Mouse (Mus musculus) retina, postnatal 7 days (tissue): ENCODE results near the gene Olfr693.
"Not testable (repeated sequence)": the region's sequence is repeated elsewhere in the genome, so short reads cannot be mapped to it uniquely, and the experiment has no call there.

ENCODE experiments used
- DNase-seq: peaks from one replicate; pipeline ENCODE4 v3.0.0-alpha.2; 2012; ENCODE audit warnings: low read depth, low spot score

Olfr693 gene

DNA sequence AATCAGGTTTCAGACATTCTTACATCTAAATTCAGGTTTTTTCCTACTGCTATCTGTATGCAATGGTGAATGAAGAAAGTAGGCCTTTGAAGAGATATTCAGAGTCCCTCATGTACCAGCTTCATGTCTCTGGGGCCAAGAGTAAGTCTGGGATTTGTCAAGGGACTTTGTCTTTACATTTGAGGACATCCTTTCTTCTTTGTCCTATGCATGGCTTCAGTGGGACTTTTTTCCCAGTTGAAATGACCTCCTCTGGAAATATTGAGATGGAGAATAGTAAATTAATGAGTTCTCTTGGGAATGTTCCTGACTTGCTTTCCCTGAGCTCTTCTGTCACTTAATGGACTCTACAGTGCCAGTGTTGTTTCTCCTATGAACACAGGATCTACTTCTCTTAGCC, at the start of gene Olfr693:
TSS of gene Olfr693 (minus strand) at position 101 of the 400 bp plus-strand sequence.
- DNase-seq, result no peak

DNA sequence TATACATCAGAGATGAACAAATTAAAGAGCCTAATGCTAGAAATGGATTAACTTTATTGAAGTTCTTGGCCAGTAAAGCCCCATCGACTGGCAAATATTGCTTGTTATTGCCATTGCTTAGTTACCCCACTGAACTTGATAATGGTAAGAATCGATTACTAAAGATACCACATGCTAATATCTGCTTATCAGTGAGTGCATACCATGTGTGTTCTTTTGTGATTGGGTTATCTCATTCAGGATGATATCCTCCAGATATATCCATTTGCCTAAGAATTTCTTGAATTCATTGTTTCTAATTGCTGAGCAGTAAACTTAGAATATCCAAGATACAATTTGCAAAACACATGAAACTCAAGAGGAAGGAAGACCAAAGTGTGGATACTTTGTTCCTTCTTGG, 45.3 kb upstream of the Olfr693 start:
- DNase-seq, result not testable (repeated sequence)

DNA sequence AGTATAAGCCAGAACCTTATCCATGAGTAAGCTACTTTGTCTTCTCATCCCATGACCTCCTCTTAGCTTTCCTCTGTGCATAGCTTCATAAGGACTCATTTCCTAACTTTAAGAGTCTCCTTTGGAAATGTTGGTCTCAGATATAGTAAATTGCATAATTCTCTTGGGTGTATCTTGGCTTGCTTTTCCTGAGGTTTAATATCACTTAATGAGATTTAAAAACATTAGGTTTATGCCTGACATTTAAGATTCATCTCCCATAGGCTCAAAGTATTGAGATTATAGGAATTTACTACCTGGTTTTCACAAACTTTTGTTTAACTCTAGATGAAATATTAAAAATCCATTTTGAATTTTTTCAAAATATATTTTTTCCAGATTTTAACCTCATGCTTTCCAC, 35.9 kb upstream of the Olfr693 start, which contains the start of gene Olfr695:
TSS of gene Olfr695 (minus strand) at position 101 of the 400 bp plus-strand sequence.
- no peak for DNase-seq

DNA sequence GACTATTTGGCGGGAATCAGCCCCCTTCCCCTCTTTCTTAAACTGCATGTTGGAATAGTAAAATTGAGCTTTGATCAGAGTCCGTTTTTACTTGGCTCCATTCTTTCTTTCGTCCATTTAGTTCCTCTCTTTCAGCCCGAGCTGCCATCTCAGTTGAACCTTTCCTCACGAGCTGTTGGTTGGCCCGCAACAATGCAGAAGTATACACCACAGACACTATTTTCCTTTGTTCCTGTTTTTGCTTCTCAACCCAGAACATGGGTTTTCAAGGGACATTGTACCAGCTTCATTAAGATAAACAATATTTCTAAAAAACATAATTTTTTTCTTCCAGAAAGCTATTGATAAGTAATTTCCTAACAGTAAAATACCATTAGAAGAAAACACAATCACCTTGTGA, 31.1 kb upstream of the Olfr693 start:
- no peak for DNase-seq

DNA sequence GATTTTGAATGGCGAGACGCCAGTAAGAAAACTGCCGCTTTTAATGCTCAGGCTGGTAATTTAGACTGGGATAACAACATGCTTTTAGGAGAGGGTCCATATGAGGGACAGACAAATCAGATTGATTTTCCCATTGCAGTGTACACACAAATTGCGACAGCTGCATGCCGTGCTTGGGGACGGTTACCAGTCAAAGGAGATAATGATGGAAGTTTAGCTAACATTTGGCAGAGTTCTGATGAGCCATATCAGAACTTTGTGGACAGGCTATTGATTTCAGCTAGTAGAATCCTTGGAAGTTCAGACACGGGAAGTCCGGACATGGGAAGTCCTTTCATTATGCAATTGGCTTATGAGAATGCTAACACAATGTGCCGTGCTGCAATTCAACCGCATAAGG, 27.3 kb upstream of the Olfr693 start:
- DNase-seq, result not testable (repeated sequence)

DNA sequence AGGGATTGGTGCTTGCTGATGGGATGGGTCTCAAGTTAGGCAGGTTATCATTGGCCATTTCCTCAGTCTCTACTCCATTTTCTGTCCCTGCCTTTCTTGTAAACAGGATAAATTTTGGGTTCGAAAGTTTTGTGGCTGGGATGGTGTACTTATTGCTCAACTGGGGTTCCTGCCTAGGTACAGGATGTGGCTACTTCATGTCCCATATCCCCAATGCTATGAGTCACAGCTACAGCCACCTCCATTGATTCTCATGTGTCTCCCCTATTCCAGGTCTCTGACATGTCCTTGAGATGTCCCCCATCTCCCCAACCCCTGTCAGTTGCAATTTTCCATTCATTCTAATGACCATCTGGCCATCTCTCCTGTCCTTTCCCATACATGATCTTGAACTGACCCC, 16.5 kb upstream of the Olfr693 start:
- DNase-seq, result no peak

DNA sequence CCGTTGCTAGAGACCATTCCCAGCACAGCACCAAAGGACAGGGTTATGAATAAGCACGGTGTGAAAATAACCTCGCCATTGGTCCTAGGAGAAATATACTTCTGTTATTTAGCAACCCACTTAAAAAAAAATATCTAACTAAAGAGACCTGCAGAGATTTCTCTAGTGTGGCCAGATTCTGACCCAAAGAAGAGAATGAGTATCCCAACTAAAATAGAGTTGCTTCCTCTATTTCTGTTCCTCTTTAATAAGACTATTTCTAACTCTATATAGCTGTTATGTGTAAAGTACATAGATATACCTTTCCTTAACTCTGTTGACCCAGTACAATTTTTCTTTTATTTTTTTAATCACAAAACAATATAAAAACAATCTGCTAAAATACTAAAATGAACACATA, 12.6 kb upstream of the Olfr693 start:
- DNase-seq, result no peak

DNA sequence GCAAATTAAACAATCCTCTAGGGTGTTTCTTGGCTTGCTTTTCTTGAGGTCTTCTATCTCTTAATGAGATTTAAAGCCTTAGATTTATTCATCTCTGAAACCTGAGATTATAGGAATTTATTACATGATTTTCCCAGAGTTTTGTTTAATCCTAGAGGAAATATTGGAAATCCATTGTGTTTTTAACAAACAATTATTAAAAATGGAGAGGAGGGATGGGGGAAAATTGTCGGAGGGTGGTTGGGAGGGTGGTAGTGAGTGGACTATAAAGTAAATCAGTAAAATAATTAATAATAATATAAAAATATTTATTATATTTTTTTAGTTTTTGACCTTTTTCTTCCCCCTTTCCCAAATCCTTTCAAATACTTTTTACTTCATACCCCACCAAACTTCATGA, 11.3 kb upstream of the Olfr693 start, which contains the start of gene Olfr694:
TSS of gene Olfr694 (minus strand) at position 101 of the 400 bp plus-strand sequence.
- no peak for DNase-seq

DNA sequence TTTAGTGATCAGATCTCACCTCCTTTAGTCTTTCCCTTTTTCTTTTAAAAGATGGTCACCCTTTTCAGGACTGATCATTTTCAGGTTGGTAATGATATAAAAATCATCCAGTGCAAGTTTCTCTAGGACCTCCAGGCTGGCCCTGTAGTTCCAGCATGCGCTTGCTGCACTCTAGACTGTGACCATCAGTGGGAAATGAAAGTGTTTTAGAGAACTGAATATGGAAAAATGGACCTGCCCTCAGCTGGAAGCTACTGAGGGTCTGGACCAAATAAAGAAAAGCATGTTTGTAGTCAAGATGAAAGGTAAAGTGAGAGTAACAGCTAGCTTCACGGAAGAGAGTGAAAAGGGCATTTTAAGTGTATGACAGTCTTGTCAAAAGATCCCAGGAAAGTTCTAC, 5.0 kb upstream of the Olfr693 start:
- no peak for DNase-seq

DNA sequence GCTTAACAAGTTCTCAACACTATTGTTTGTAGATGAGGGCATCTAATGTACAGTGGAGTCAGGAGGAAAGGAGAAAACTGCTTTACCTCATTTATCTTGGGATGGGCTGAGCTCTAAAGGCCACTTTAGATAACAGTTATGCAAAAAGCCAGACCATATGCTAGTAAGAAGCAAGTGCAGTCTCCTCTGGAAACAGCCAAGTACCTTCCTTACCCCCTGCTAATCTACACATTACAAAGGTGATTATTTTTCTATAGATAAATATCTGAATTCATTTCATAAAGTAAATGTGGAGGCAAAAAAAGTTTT, 28.1 kb downstream of the Olfr693 start:
- no peak for DNase-seq

DNA sequence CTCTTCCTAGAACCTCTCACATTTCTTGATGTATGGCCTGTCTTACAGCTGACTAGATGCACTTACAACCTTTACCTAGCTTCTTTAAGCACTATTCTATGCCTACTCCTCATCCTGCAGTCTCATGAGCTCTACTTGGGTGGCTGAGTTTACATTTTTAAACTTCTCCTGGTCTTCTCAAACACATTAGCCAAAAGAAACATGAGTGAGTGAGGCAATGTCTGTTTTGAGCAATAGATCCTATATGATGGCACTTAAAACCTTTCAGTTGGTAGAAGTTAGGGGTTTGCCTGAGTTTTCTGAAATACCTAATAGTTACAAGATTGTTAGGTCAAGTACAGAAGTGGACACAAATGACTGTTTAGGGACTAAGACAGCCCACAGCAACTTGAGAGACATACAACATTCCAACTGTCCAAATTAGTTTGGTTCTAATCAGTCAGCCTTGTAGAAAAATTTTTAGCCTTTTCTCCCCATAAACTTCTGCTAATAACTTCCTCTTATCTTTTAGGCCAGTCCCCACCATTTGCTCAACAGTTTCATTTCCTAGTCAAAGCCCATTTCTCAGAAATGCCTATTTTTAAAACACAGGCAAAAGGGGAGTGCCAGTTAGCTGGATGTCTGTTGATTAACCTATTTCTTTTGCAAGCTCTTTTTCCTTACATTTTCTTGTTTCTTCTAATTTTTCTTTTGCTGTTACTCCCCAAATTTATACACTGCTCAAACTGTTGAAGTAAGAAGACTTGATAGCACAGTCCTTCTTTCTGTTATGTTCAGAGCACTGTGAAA, 28.6 kb downstream of the Olfr693 start:
- no peak for DNase-seq

DNA sequence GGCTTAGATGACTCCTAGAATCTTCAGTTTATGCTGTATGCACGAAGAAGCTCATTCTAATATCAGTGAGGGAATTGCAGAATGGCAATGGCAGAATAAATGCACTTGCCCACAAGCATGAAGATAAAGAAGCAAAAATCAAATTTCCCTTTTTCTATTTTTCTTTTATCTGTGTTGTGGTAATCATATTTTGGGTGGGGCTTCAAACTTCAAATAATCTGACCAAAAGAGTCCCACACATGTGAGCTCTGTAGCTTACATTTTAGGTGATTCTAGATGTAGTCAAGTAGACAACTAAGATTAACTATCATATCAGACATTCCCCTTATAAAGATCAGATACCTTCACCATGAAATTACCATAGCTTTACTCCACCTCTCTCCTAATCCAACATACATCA, 30.6 kb downstream of the Olfr693 start:
- DNase-seq, result no peak

DNA sequence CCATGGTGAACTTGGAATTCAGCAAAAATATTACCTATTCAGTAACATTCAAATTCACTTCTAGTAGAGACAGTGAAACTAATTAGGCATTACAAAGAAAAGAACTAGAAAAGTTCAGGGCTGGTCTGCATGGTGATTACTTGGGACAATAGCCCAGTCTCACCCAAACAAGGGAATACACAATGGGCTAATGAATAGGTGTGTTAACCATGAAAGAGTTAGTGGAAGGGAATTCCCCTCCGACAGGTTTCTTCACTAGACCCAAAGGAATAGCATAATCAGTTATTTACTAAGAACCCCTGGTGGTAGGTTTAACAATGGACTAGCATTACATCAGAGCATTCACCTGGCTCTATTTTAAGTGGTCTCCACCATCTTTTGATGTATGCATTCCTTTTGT, 35.1 kb downstream of the Olfr693 start:
- no peak for DNase-seq

DNA sequence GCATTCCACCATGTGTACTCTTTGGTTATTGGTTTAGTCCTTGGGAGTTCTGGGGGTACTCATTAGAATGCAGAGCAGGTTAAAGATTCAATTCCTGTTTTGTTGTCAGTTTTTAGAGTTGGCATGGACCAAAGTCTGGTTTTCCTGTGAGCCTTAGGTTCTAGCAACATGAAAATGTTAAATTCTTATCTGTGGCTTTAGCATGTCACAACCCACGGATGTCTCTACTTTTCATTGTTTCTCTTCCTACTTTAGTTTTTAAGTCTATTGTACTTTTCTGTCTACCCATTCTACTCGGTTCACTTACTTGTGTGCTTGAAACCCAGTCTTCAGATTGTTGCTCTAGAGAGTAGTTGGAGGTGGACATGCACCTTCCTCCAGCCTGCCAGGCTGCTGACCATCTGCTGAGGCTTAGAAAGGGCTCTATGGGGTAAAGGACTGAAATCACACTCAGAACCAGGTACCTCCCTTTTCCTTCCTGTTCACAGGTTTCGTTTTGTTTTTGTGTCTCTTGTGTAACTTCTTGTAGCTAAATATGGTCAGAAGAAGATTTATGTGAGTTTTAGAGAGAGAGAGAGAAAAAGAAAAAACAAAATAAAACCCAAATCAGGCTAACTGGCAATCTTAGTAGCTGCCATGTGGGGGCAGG, 36.0 kb downstream of the Olfr693 start:
- DNase-seq, result no peak

DNA sequence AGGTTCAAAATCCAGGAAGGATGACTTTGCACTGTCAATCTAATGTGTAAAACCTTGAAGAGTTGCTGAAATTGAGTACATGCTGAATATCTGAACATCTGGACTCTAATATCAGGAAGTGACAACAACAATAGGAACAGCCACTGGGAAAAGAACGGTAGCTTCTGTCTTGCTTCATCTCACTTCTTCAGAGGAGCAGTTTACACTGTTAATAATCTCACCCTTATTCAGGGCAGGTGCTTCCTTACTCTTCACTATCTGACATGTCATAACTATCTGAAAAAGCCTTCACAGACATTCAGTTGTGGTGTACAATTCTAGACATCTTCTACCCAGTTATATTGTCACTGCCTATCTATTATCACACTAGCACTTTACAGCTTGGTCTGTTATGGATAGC, 39.5 kb downstream of the Olfr693 start:
- DNase-seq, result no peak

DNA sequence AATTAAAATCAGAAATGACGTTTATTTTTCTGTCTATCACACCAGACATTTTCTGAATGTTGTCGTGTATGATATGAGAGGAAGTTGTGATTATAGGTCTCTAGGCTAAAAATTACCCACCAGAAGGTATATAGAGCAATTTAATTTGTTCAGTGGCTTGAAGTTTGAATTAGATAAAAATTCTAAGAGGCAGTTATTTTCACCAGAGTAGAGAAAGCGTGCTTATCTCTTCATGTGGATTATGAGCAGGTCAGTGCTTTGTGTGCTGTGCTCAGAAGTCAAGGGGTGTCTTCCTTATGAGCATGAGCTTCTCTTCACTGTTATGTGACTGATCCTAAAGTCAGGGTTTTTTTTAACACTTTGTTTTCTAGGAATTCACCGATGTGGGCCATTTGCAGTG, 44.8 kb downstream of the Olfr693 start:
- DNase-seq, result no peak
